Mouse (Mus musculus) lung, postnatal 0 days (tissue): ENCODE results near the gene Amotl2.

ENCODE experiments used
- CTCF ChIP-seq: IDR thresholded peaks from 2 replicates; pipeline ENCODE4 v1.5.1; 2016; ENCODE audit warnings: antibody characterized with exemption, mild to moderate bottlenecking
- EP300 ChIP-seq: IDR thresholded peaks from 2 replicates; pipeline ENCODE4 v1.6.1; 2016; ENCODE audit warnings: antibody characterized with exemption, mild to moderate bottlenecking, control low read depth

DNA sequence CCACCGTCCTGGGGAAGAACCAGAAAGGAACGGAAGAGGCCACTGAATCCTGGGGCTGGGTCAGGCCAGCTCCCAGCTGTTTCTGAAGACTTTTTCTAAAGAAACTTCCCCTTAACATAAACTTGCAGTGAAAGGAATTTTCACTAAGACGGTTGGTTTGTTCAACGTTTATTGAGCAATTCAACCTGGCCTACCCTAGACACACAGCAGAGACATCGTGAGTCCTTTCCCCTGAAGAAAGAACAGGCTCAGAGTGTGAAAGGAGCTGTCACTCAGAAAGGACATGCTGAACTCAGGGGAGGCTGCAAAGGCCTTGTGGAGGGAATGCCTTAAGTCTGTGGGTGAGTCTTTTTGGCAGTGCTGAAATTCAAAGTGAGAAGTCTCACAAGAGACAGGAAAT lies 31.4 kb downstream of the Amotl2 start:
- TF ChIP-seq CTCF (no peak), EP300 (no peak)
